Mouse (Mus musculus) small intestine, adult 2 months (tissue): ENCODE results near the gene Fam213b. TPM values are rescaled to one million over a fixed set of nuclear protein-coding genes. Genes with fewer than 3 reads are reported as not detected.

ENCODE experiments used
- H3K27ac ChIP-seq: fragments of 200-500 bp; 2 replicates; pipeline ENCODE4 v1.5.1; 2012; ENCODE audit warnings: low read depth, low read length, control low read depth, inconsistent platforms; ENCODE audit not compliant: insufficient read depth
- H3K27me3 ChIP-seq: fragments of 200-500 bp; 2 replicates; pipeline ENCODE4 v1.6.1; 2012; ENCODE audit warnings: mild to moderate bottlenecking, moderate library complexity, low read length, inconsistent platforms; ENCODE audit not compliant: control insufficient read depth, insufficient read depth
- H3K36me3 ChIP-seq: fragments of 200-500 bp; 2 replicates; pipeline ENCODE4 v1.6.1; 2012; ENCODE audit warnings: mild to moderate bottlenecking, low read length, control low read depth, inconsistent platforms; ENCODE audit not compliant: control insufficient read depth, insufficient read depth
- H3K4me1 ChIP-seq: fragments of 200-500 bp; 2 replicates; pipeline ENCODE4 v1.6.1; 2012; ENCODE audit warnings: low read length, inconsistent platforms, mixed read lengths; ENCODE audit not compliant: control insufficient read depth, insufficient read depth, insufficient read length
- H3K4me3 ChIP-seq: fragments of 200-500 bp; 2 replicates; pipeline ENCODE4 v1.5.1; 2012; ENCODE audit warnings: low read depth, mild to moderate bottlenecking, control low read depth, inconsistent platforms, low read length, moderate library complexity
- CTCF ChIP-seq: fragments of 200-500 bp; IDR thresholded peaks from 2 replicates; pipeline ENCODE4 v1.5.1; 2012; ENCODE audit warnings: low read depth, mild to moderate bottlenecking, control low read depth, inconsistent platforms, low read length, moderate library complexity, mixed read lengths; ENCODE audit not compliant: insufficient replicate concordance, insufficient read length; ENCODE audit errors: extremely low read depth
- POLR2A ChIP-seq: fragments of 200-500 bp; IDR thresholded peaks from 2 replicates; pipeline ENCODE4 v1.6.1; 2012; ENCODE audit warnings: low read depth, mild to moderate bottlenecking, control low read depth, inconsistent platforms, low read length, moderate library complexity
- WGBS: fragments of 180-500 bp; shearing (Covaris S2); methylation state at CpG from one replicate; pipeline ENCODE4 v1.1.7; 2018; 5-methylcytosine and 5-hydroxymethylcytosine counted together
- polyA plus RNA-seq: library from polyadenylated mRNA; depleted of rRNA; stranded (reverse); fragments of >200 nt; gene quantifications from 2 replicates; pipeline ENCODE4 v1.2.3, GENCODE M21; 2012

The Fam213b gene
- polyA plus RNA-seq, 1 experiment, result 197 TPM

DNA sequence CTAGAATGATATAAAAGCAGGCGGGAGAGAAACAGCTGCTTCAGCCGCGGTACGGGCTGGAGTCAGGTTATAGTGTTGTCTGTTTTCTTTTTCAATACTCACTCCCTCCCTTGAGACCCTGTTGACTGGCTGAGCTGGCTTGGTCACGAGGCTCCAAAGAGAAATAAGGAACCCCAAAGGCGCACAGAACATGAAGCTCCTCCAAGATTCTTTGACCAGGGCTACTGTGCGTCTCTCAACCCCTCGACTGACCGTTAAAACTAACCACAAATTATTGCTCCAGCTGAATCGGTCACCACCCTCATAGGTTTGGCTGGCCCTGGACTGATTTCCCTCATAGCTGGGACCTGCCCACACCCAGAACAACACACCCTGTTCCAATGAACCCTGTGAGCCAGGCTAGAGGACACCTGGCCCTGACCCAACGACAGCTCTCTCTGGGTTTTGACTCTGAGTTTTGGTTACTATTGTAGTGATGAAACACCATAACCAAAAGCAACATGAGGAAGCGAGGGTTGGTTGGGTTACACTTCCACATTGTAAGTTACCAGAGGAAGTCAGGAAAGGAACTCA lies 30.2 kb upstream of the Fam213b start:
- Histone ChIP-seq H3K27ac (peak overlapping the region; percentile 97), H3K4me3 (no peak overlapping the region), H3K4me1 (peaks cover 39% of the 10 kb centered on the region), H3K27me3 (no peaks in the 10 kb centered on the region), H3K36me3 (peaks cover 17% of the 10 kb centered on the region)
- WGBS, result 27% methylated on average over 12 of the region's 12 CpGs
- no peak for TF ChIP-seq CTCF
- peak; percentile 37; the same call in 1 of the 2 replicates for TF ChIP-seq POLR2A

DNA sequence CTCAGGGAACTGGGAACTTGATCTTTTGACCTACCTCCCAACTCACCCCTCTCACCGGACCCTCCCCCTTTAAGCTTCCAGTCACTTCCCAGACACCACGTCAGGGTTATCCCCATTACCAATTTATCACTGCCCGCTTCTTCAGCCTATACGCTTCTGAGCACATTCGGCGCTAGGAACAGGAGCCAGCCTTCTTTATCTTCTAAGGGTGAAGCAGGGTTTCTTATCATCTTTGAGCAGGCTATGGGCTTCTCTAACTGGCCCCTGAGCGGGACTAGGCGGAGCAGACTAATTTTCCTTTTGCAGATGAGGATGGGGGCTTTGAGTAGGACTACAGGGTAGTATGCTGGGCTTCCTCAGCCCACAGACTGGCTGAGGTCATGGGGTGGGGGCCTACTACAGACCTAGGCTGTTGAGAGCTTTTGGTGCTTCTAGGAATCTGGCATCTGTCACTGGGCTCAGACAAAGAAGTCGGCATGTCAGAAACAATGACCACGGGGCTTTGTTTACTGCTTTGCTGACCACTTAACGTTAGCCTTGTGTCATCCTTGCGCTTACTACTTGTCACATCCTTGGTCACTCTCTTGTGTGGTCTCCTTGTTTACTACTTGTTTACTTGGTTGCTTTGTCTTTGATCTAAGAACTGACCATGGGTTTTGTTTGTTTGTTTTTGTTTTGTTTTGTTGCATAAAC lies 29.6 kb upstream of the Fam213b start, which contains the start of gene Tnfrsf14:
Tnfrsf14 (minus strand) TSS at position 169 of the 693 bp plus-strand sequence.
- Histone ChIP-seq H3K36me3 (peaks cover 23% of the 10 kb centered on the region), H3K27me3 (no peaks in the 10 kb centered on the region), H3K27ac (peak within 1 kb of the TSS; percentile 97), H3K4me3 (peak within 1 kb of the TSS; percentile 84), H3K4me1 (peaks cover 37% of the 10 kb centered on the region)
- no peak for TF ChIP-seq CTCF
- TF ChIP-seq POLR2A, result no peak
- 16% methylated on average over 12 of the region's 12 CpGs for WGBS

- peak overlapping the region; percentile 84 for H3K4me3 ChIP-seq
- WGBS, result 3% methylated on average over 5 of the region's 5 CpGs
Measured at GRCm38 (mm10) chr4:154927899-154928337, 29.0 kb upstream of the Fam213b start.

DNA sequence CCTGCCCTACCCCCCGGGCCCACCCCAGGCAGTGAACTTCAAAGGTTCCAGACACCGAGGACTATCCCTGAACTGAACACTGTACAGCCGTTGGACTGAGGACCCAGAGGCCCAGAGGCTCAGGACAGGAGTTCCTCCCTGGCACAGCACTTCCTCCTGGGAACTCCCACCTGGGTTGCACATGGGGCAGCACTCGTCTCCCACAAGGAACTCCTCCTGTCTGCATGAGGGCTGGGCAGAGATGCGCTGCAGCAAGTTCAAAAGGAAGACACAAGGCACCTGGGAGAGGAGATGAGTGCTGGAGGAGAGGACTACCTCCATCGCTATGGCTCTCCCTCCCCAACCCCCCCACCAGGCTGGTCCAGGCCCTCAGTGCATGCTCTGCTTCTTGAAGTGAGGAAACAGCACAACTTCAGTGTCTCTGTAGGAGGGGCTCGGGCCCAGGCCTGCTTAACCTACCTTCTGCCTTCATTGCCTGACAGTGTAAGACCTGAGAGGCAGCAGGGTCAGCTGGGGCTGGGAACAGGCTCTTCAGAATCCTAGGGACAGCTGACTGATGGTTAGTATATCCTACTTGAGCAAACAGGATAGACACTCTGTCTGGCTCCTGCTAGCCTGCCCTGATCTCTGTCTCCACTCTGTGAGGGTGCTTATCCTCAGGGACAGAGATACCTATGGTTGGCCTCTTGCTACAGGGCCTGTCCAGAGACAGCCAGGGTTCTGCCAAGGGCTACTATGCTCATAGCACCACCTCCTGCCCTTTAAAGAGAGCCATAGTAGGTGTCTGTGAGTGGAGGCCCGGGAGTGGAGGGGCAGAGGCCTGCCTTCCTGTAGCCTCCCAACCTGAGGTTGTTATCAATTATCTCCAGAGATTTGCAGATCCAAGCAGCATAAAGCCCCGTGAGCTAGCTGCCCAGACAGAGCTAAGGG lies 28.3 kb upstream of the Fam213b start:
- H3K27ac ChIP-seq, result peak overlapping the region; percentile 97
- no peaks in the 10 kb centered on the region for H3K27me3 ChIP-seq
- H3K4me1 ChIP-seq, result peaks cover 34% of the 10 kb centered on the region
- peaks cover 36% of the 10 kb centered on the region for H3K36me3 ChIP-seq
- H3K4me3 ChIP-seq, result peak overlapping the region; percentile 84
- TF ChIP-seq POLR2A (no peak), CTCF (no peak)
- WGBS, result 12% methylated on average over 9 of the region's 9 CpGs

More at GRCm38 (mm10) chr4:154927899-154928337, 29.0 kb upstream of the Fam213b start:
- TF ChIP-seq CTCF (no peak), POLR2A (no peak; the same call in 1 of the 2 replicates)
- Histone ChIP-seq H3K4me1 (peaks cover 34% of the 10 kb centered on the region), H3K27ac (peak overlapping the region; percentile 97), H3K27me3 (no peaks in the 10 kb centered on the region), H3K36me3 (peaks cover 29% of the 10 kb centered on the region)

DNA sequence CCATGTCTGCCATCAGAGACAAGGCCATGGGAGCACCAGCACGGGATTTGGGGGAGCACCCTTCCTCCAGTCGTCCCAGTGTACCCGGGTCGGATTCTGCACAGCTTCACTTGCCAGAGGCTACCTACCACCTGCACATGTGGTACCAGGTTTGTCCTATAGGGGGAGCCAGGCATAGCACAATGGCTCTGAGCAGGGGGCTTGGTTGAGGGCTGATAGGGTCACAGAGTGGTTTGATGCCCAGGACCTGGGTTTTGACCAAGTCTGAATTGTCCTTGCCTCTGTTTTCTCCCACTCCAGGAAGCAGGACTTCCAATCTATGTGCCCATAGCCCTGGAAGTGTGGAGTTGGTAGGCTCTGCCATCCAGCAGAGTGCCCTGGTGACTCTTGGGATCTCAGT lies 26.5 kb upstream of the Fam213b start:
- WGBS, result 65% methylated on average over 4 of the region's 4 CpGs
- Histone ChIP-seq H3K27ac (no peak overlapping the region), H3K4me3 (no peak overlapping the region), H3K27me3 (no peaks in the 10 kb centered on the region), H3K4me1 (peaks cover 34% of the 10 kb centered on the region), H3K36me3 (peaks cover 46% of the 10 kb centered on the region)
- no peak for TF ChIP-seq POLR2A
- peak; percentile 74; the same call in 1 of the 2 replicates for TF ChIP-seq CTCF

- Histone ChIP-seq H3K27ac (no peak overlapping the region), H3K36me3 (peaks cover 54% of the 10 kb centered on the region), H3K4me3 (no peak overlapping the region), H3K4me1 (peaks cover 16% of the 10 kb centered on the region), H3K27me3 (no peaks in the 10 kb centered on the region)
- 81% methylated on average over 5 of the region's 5 CpGs for WGBS
- no peak for TF ChIP-seq CTCF
- TF ChIP-seq POLR2A, result no peak
Measured at GRCm38 (mm10) chr4:154922931-154923330, 24.0 kb upstream of the Fam213b start.

GRCm38 (mm10) chr4:154922291-154922690 lies 23.4 kb upstream of the Fam213b start:
- no peak for TF ChIP-seq POLR2A
- no peak for TF ChIP-seq CTCF
- Histone ChIP-seq H3K27me3 (no peaks in the 10 kb centered on the region), H3K4me1 (peaks cover 16% of the 10 kb centered on the region), H3K27ac (no peak overlapping the region), H3K4me3 (no peak overlapping the region), H3K36me3 (peaks cover 60% of the 10 kb centered on the region)
- WGBS, result 79% methylated on average over 4 of the region's 4 CpGs
